Mouse (Mus musculus) forebrain, embryonic 14.5 days (tissue): ENCODE measurements at regions not wholly inside any gene's neighbourhood (a gene's known extent, or its start where the extent isn't known, plus 50 kb on each side); places are given as distances from the start of the nearest gene placed in this dataset.

Source experiments
- ATAC-seq: fragments of 200-750 bp; cut with Nextera tagmentation; 2 replicates; pipeline ENCODE4 v1.8.0; 2017; ENCODE audit warnings: mild to moderate bottlenecking, moderate library complexity
- DNase-seq: peaks from one replicate; pipeline ENCODE4 v3.0.0-alpha.2; 2015; ENCODE audit warnings: low spot score
- H3K27ac ChIP-seq: fragments of 300-500 bp; sonication (generic); 2 replicates; pipeline ENCODE4 v1.5.1; 2014; ENCODE audit warnings: low read depth, mild to moderate bottlenecking, control low read depth, low read length, moderate library complexity
- H3K27me3 ChIP-seq: fragments of 300-500 bp; sonication (generic); replicated peaks from 2 replicates; pipeline ENCODE4 v1.6.1; 2014; ENCODE audit warnings: low read length, control low read depth, mixed read lengths; ENCODE audit not compliant: control insufficient read depth, insufficient read depth
- H3K36me3 ChIP-seq: fragments of 300-500 bp; sonication (generic); 2 replicates; pipeline ENCODE4 v1.6.1; 2014; ENCODE audit warnings: low read length, control low read depth; ENCODE audit not compliant: control insufficient read depth, insufficient read depth
- H3K4me1 ChIP-seq: fragments of 300-500 bp; sonication (generic); 2 replicates; pipeline ENCODE4 v1.6.1; 2014; ENCODE audit warnings: antibody characterized with exemption, low read length, control low read depth; ENCODE audit not compliant: control insufficient read depth, insufficient read depth
- H3K4me2 ChIP-seq: fragments of 300-500 bp; sonication (generic); 2 replicates; pipeline ENCODE4 v1.6.1; 2014; ENCODE audit warnings: mild to moderate bottlenecking, control low read depth, low read length
- H3K4me3 ChIP-seq: fragments of 300-500 bp; sonication (generic); 2 replicates; pipeline ENCODE4 v1.5.1; 2014; ENCODE audit warnings: low read depth, low read length, control low read depth
- H3K9ac ChIP-seq: fragments of 300-500 bp; sonication (generic); 2 replicates; pipeline ENCODE4 v1.6.1; 2014; ENCODE audit warnings: mild to moderate bottlenecking, low read length, control low read depth, moderate library complexity
- H3K9me3 ChIP-seq: fragments of 300-500 bp; sonication (generic); replicated peaks from 2 replicates; pipeline ENCODE4 v1.6.1; 2016; ENCODE audit warnings: low read length, control low read depth, mixed read lengths; ENCODE audit not compliant: control insufficient read depth
- WGBS: fragments of 180-500 bp; shearing (Covaris S2); extraction: QIAGEN DNeasy Blood & Tissue Kit; methylation state at CpG from one replicate; pipeline ENCODE4 v1.1.7; 2014; 5-methylcytosine and 5-hydroxymethylcytosine counted together

DNA sequence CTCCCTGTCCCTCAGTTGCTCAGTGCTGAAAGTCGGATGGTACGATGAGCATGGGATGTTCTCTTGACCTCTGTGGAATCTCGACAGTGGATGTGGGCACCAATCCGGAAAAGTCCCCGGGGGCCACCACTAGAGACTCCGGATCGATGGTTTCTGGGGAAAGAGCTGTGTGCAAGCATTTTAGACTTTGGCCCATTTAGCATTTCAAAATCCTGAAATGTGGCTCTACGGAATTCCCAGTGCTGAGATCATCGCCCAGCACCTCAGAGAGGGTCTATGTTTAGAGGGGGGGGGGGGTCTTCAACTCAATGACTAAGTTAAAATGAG, 68.6 kb downstream of the Tomm20 start:
- Histone ChIP-seq H3K4me3 (no peak overlapping the region), H3K9me3 (no peaks in the 10 kb centered on the region), H3K36me3 (no peaks in the 10 kb centered on the region), H3K9ac (no peak overlapping the region), H3K4me2 (no peak overlapping the region), H3K27me3 (no peaks in the 10 kb centered on the region), H3K27ac (no peak overlapping the region), H3K4me1 (no peaks in the 10 kb centered on the region)
- DNase-seq (no peak), ATAC-seq (no peak)
- 92% methylated on average over 9 of the region's 9 CpGs for WGBS

DNA sequence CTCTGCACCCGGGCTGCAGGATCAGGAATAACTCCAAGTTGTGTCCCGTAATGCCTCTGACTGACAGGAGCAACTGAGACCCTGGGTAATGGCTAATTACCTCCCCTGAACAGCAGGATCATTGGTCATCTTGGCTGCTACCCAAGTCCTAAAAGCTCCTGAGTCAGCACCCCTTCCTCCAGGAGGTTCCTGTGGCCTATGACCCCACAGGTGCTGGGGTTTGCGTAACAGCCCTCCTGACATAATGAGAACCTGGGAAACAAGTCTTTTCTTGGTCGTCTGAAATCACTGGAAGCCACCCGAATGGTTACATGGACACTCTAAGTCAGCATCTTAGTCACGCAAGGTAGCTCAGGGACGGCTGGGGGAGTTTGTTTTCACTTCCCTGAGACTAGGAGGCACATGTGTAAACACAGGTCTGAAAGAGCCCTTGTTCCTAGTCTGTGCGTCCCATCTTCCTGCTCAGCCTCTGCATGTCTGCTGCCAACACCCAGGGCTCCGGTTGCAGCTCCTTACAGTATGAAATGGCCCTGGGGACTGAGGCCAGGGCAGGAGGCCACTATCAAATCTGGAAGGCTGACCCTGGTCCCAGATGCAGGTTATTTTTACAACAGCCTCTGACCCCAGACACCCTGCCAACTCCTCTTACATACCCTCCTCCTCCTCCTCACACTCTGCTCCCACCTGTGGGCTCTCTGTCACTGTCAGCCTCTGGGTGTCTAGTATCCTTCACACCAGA, 69.2 kb downstream of the Tomm20 start:
- Histone ChIP-seq H3K27me3 (no peaks in the 10 kb centered on the region), H3K4me3 (no peak overlapping the region), H3K36me3 (no peaks in the 10 kb centered on the region), H3K9me3 (no peaks in the 10 kb centered on the region), H3K9ac (no peak overlapping the region), H3K4me1 (no peaks in the 10 kb centered on the region), H3K27ac (no peak overlapping the region), H3K4me2 (no peak overlapping the region)
- ATAC-seq = no peak
- WGBS = 67% methylated on average over 9 of the region's 9 CpGs
- DNase-seq = no peak

DNA sequence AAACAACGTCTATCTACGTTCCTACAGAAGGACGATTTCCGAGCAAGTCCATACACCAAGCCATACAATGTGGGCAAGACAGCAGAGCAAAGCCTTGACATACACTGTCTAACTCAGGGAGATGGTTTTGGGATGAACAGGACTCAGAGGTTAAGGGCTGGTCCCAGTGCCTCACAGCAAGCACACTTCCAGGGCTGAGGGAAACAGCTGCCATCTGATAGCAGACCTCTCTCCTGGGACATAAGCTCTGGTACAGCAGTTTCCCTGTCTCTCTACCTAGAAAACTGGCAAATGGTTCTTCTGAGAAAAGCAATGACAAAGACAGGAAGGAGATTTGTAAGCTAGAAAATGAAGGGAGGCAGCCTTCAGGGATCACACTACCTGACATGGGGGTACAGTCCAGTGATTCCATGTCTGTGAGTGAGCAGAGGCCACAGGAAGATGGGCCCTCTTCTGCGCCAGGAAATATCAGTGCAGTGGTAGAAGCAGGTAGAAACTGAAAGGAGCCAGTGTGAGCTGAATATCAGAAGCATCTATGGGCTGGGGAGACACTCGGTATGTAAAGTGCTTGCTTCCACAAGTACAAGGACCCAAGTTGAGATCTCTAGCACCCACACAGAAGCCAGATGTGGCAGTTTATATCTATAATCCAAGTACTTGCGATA, 70.0 kb downstream of the Tomm20 start:
- no peak for DNase-seq
- no peak overlapping the region for H3K27ac ChIP-seq
- no peak overlapping the region for H3K9ac ChIP-seq
- no peaks in the 10 kb centered on the region for H3K4me1 ChIP-seq
- H3K4me2 ChIP-seq = no peak overlapping the region
- H3K4me3 ChIP-seq = no peak overlapping the region
- H3K27me3 ChIP-seq = no peaks in the 10 kb centered on the region
- 95% methylated on average over 7 of the region's 7 CpGs for WGBS
- no peak for ATAC-seq
- H3K36me3 ChIP-seq = no peaks in the 10 kb centered on the region
- H3K9me3 ChIP-seq = no peaks in the 10 kb centered on the region

DNA sequence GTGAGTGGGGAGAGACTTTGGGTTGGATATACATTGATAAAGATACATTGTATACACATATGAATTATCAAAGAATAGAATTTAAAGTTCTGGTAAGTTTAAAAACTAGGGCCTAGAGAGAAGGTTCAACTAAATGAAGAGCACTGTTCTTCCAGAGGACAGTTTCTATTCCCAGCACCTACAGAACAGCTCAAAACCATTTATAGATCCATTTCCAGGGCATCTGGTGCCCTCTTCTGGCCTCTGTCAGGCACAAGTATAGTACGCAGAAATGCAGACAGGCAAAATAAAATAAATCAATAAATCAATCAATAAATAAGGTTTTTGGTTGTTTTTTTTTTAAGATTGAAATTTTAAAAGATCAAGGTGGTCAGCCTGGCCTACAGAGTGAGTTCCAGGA, 70.8 kb downstream of the Tomm20 start:
- 94% methylated on average over 1 of the region's 1 CpGs for WGBS
- H3K27ac ChIP-seq = no peak overlapping the region

DNA sequence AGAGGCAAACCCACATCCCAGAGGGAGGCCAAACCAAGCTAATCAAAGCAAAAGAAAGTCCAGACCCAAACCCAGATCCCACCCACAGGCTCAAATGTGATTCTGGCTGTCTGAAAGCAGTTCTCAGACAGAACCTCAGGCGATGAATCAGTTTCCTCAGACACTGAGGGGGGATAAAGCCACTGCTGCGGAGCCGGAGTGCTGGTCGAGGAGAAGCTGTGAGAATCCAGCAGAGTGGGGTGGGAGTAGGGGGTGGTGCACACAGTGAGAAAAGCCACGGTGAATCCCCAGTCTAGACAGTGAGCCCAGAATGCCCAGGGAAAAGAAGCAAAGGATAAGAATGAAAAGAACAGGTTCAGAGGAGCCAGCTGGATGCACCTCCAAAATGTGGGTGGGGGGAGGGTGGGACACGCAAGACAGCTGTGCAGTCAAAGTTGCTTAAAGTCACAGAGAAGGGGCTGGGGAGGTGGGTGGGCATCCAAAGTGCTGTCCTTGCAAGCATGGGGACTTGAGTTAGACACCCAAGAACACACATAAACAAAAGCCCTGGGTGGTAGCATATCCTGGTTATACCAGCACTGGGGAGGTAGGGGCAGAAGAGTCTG, 71.4 kb downstream of the Tomm20 start:
- Histone ChIP-seq H3K27ac (no peak overlapping the region), H3K9ac (no peak overlapping the region), H3K9me3 (no peaks in the 10 kb centered on the region), H3K4me1 (no peaks in the 10 kb centered on the region), H3K4me2 (no peak overlapping the region), H3K27me3 (no peaks in the 10 kb centered on the region), H3K36me3 (no peaks in the 10 kb centered on the region), H3K4me3 (no peak overlapping the region)
- no peak for DNase-seq
- WGBS = 86% methylated on average over 6 of the region's 6 CpGs
- no peak for ATAC-seq

More for the DNA sequence above, 70.8 kb downstream of the Tomm20 start:
- no peak overlapping the region for H3K9ac ChIP-seq
- no peaks in the 10 kb centered on the region for H3K4me1 ChIP-seq
- no peak overlapping the region for H3K4me2 ChIP-seq
- no peaks in the 10 kb centered on the region for H3K36me3 ChIP-seq
- ATAC-seq = no peak
- H3K9me3 ChIP-seq = no peaks in the 10 kb centered on the region
- no peak overlapping the region for H3K4me3 ChIP-seq
- no peak for DNase-seq
- no peaks in the 10 kb centered on the region for H3K27me3 ChIP-seq

DNA sequence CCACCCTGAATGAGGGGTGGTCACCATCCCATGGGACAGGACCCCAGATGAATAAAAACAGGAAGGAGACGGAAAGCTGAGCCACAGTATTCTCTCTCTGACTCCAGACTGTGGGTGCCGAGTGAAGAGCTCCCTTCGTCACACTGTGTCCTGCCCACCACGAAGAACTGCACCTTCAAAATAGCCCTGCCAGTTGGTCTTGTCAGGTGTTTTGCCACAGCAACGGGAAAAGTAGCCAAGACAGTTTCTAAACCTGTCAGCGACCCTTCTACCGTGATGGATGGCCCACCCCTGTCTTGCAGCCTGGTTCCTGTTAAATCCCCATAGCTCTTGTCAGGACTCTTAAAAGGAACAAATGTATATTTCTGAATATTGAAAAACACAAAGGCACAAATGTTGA, 72.3 kb downstream of the Tomm20 start:
- H3K9ac ChIP-seq = no peak overlapping the region
- H3K4me1 ChIP-seq = no peaks in the 10 kb centered on the region
- WGBS = 82% methylated on average over 7 of the region's 7 CpGs
- DNase-seq = no peak
- H3K9me3 ChIP-seq = no peaks in the 10 kb centered on the region
- no peak overlapping the region for H3K4me3 ChIP-seq
- ATAC-seq = no peak
- no peak overlapping the region for H3K27ac ChIP-seq
- H3K4me2 ChIP-seq = no peak overlapping the region
- no peaks in the 10 kb centered on the region for H3K27me3 ChIP-seq
- no peaks in the 10 kb centered on the region for H3K36me3 ChIP-seq

DNA sequence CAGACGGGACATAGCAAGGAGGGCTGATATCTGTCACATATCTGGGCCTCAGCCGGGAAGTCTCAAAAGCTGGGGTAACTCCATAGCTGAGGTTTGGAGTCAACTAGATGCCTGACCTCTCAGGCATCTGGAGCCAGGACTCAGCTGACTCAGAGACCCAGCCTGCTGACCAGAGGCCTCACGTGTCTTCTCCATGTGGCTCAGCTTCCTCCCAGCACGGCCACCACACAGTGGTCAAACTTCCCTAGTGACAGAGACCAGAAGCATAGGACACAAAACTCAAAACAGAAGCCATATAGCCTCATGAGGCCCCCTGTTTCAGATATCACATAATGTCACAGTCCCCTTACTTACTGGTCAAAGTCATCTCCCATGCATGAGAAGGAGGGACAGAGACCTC, 73.1 kb downstream of the Tomm20 start:
- no peak overlapping the region for H3K27ac ChIP-seq
- no peaks in the 10 kb centered on the region for H3K36me3 ChIP-seq
- H3K27me3 ChIP-seq = no peaks in the 10 kb centered on the region
- no peak overlapping the region for H3K4me2 ChIP-seq
- ATAC-seq (no peak), DNase-seq (no peak)
- no peak overlapping the region for H3K9ac ChIP-seq
- WGBS = 91% methylated on average over 4 of the region's 4 CpGs
- no peaks in the 10 kb centered on the region for H3K9me3 ChIP-seq
- no peak overlapping the region for H3K4me3 ChIP-seq
- H3K4me1 ChIP-seq = no peaks in the 10 kb centered on the region

DNA sequence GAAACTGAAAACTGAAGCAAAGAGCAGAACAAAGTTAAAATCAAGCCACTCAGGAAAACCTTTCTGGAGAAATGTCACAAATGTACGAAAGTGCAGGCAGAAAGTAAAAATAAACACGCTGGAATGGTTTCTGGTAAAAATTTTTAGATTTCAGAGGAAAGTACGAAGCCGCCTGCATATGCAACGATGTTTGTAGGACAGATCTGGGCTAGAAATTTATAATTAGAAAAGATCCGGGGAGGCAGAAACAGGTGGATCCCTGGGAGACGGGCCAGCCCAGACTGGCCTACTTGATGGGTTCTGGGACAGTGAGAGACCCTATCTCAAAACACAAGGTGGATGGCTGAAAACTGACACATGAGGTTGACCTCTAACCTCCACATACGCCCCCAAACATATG, 73.5 kb downstream of the Tomm20 start:
- Histone ChIP-seq H3K9me3 (no peaks in the 10 kb centered on the region), H3K4me3 (no peak overlapping the region), H3K4me1 (no peaks in the 10 kb centered on the region), H3K27ac (no peak overlapping the region), H3K36me3 (no peaks in the 10 kb centered on the region), H3K4me2 (no peak overlapping the region), H3K9ac (no peak overlapping the region), H3K27me3 (no peaks in the 10 kb centered on the region)
- WGBS = 88% methylated on average over 8 of the region's 8 CpGs
- DNase-seq = no peak
- ATAC-seq = no peak

DNA sequence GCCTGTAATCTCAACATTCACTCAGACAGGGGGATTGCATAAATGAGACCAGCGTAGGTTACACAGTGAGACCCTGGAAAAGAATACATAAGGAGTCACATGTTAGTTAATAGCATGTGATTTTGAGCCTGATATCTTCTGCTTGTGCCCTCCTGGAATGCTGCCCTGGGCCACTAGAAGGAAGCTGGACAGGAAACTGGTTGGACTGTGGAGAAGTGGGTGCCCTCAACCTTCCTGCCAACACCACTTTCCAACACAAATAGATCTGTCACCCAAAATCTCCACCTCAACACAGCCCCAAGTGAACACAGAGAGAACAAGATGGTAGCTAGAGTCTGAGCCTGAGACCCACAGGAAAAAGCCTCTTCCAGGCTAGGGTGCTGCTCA, 76.2 kb downstream of the Tomm20 start:
- no peaks in the 10 kb centered on the region for H3K9me3 ChIP-seq
- H3K4me1 ChIP-seq = no peaks in the 10 kb centered on the region
- H3K36me3 ChIP-seq = no peaks in the 10 kb centered on the region
- H3K27me3 ChIP-seq = no peaks in the 10 kb centered on the region
- 94% methylated on average over 1 of the region's 1 CpGs for WGBS
- H3K27ac ChIP-seq = no peak overlapping the region
- no peak for ATAC-seq
- H3K9ac ChIP-seq = no peak overlapping the region
- no peak for DNase-seq
- H3K4me3 ChIP-seq = no peak overlapping the region
- no peak overlapping the region for H3K4me2 ChIP-seq
